Mouse (Mus musculus): ENCODE data around the gene Mettl1. TPM values are rescaled to one million over a fixed set of nuclear protein-coding genes. Genes with fewer than 3 reads are reported as not detected.

The Mettl1 gene
- polyA plus RNA-seq, 1 experiment from 2014 or later: 54.8 TPM

GRCm38 (mm10) chr10:127030336-127031296, 10.6 kb upstream of the Mettl1 start, which contains the start of gene Tsfm:
Gene Tsfm (minus strand): TSS chr10:127030840.
- 5% methylated on average over 56 of the region's 56 CpGs for WGBS
- H3K9me3 ChIP-seq: no peaks in the 10 kb centered on the region
- H3K27me3 ChIP-seq (ENCODE audit: insufficient read depth, poor library complexity, severe bottlenecking): no peaks in the 10 kb centered on the region
- peak within 1 kb of the TSS; percentile 96 for H3K27ac ChIP-seq
- H3K4me3 ChIP-seq: peak within 1 kb of the TSS; percentile 78
- 0 out of 2 replicates have a peak, but pooled peaks cover 3% of the 10 kb centered on the region for H3K4me1 ChIP-seq
- peaks cover 38% of the 10 kb centered on the region for H3K36me3 ChIP-seq
- DNase-seq (ENCODE audit: low spot score): peak; percentile 93

- 0 out of 2 replicates have a peak, but pooled peaks cover 12% of the 10 kb centered on the region for H3K27me3 ChIP-seq (ENCODE audit: insufficient read depth, poor library complexity, severe bottlenecking)
- H3K36me3 ChIP-seq: peaks cover 11% of the 10 kb centered on the region
- H3K27ac ChIP-seq: no peak overlapping the region
- WGBS: 64% methylated on average over 8 of the region's 8 CpGs
- H3K9me3 ChIP-seq: no peaks in the 10 kb centered on the region
- no peak for DNase-seq (ENCODE audit: low spot score)
- H3K4me3 ChIP-seq: no peak overlapping the region
- H3K4me1 ChIP-seq: 0 out of 2 replicates have a peak, but pooled peaks cover 3% of the 10 kb centered on the region
These were observed 7.9 kb upstream of the Mettl1 start for GRCm38 (mm10) chr10:127033301-127033741.

- 78% methylated on average over 12 of the region's 12 CpGs for WGBS
- DNase-seq (ENCODE audit: low spot score): no peak
- H3K27me3 ChIP-seq (ENCODE audit: insufficient read depth, poor library complexity, severe bottlenecking): peaks cover 34% of the 10 kb centered on the region
- peaks cover 7% of the 10 kb centered on the region for H3K4me1 ChIP-seq
- no peaks in the 10 kb centered on the region for H3K9me3 ChIP-seq
- no peak overlapping the region for H3K4me3 ChIP-seq
- H3K36me3 ChIP-seq: no peaks in the 10 kb centered on the region
- no peak overlapping the region for H3K27ac ChIP-seq
These were observed 4.9 kb upstream of the Mettl1 start for GRCm38 (mm10) chr10:127036273-127036672.

GRCm38 (mm10) chr10:127037641-127038040, 3.6 kb upstream of the Mettl1 start:
- Histone ChIP-seq H3K36me3 (no peaks in the 10 kb centered on the region), H3K27ac (no peak overlapping the region), H3K4me1 (peaks cover 19% of the 10 kb centered on the region), H3K27me3 (ENCODE audit: insufficient read depth, poor library complexity, severe bottlenecking) (peaks cover 35% of the 10 kb centered on the region), H3K4me3 (no peak overlapping the region), H3K9me3 (no peaks in the 10 kb centered on the region)
- DNase-seq (ENCODE audit: low spot score): no peak
- 71% methylated on average over 12 of the region's 12 CpGs for WGBS

- DNase-seq (ENCODE audit: low spot score): no peak
These were observed 522 bp upstream of the Mettl1 start for GRCm38 (mm10) chr10:127040569-127041214.

GRCm38 (mm10) chr10:127041774-127042338, 642 bp downstream of the Mettl1 start:
- WGBS: under 1% methylated on average over 44 of the region's 44 CpGs
- DNase-seq (ENCODE audit: low spot score): peak; percentile 96
- Histone ChIP-seq H3K27me3 (ENCODE audit: insufficient read depth, poor library complexity, severe bottlenecking) (peaks cover 37% of the 10 kb centered on the region), H3K9me3 (no peaks in the 10 kb centered on the region), H3K36me3 (peaks cover 29% of the 10 kb centered on the region), H3K4me3 (peak overlapping the region; percentile 98), H3K27ac (peak overlapping the region; percentile 97), H3K4me1 (peaks cover 25% of the 10 kb centered on the region)

More at GRCm38 (mm10) chr10:127040569-127041214, 522 bp upstream of the Mettl1 start:
- H3K4me3 ChIP-seq: peak overlapping the region; percentile 98
- H3K9me3 ChIP-seq: no peaks in the 10 kb centered on the region
- H3K36me3 ChIP-seq: peaks cover 23% of the 10 kb centered on the region
- H3K4me1 ChIP-seq: peaks cover 25% of the 10 kb centered on the region
- peak overlapping the region; percentile 97 for H3K27ac ChIP-seq
- peaks cover 35% of the 10 kb centered on the region for H3K27me3 ChIP-seq (ENCODE audit: insufficient read depth, poor library complexity, severe bottlenecking)
- 2% methylated on average over 20 of the region's 20 CpGs for WGBS

- H3K36me3 ChIP-seq: peaks cover 33% of the 10 kb centered on the region
- 22% methylated on average over 5 of the region's 5 CpGs for WGBS
- peaks cover 25% of the 10 kb centered on the region for H3K4me1 ChIP-seq
These were observed 1.4 kb downstream of the Mettl1 start for GRCm38 (mm10) chr10:127042468-127043115.

GRCm38 (mm10) chr10:127043187-127043586, 2.0 kb downstream of the Mettl1 start:
- Histone ChIP-seq H3K36me3 (peaks cover 33% of the 10 kb centered on the region), H3K9me3 (no peaks in the 10 kb centered on the region), H3K4me3 (peak overlapping the region; percentile 98; the same call in 1 of the 2 replicates), H3K4me1 (peaks cover 27% of the 10 kb centered on the region), H3K27me3 (ENCODE audit: insufficient read depth, poor library complexity, severe bottlenecking) (peaks cover 44% of the 10 kb centered on the region), H3K27ac (no peak overlapping the region; the same call in 1 of the 2 replicates)
- 95% methylated on average over 6 of the region's 6 CpGs for WGBS
- DNase-seq (ENCODE audit: low spot score): no peak

More at GRCm38 (mm10) chr10:127042468-127043115, 1.4 kb downstream of the Mettl1 start:
- Histone ChIP-seq H3K4me3 (peak overlapping the region; percentile 98), H3K27ac (peak overlapping the region; percentile 97), H3K27me3 (ENCODE audit: insufficient read depth, poor library complexity, severe bottlenecking) (peaks cover 44% of the 10 kb centered on the region), H3K9me3 (no peaks in the 10 kb centered on the region)
- no peak for DNase-seq (ENCODE audit: low spot score)

GRCm38 (mm10) chr10:127047954-127048353, 6.7 kb downstream of the Mettl1 start, which contains the start of gene Cyp27b1:
Gene Cyp27b1 (plus strand): TSS chr10:127048250.
- Histone ChIP-seq H3K9me3 (no peaks in the 10 kb centered on the region), H3K4me1 (peaks cover 35% of the 10 kb centered on the region), H3K4me3 (peak within 1 kb of the TSS; percentile 41), H3K27me3 (ENCODE audit: insufficient read depth, poor library complexity, severe bottlenecking) (peaks cover 67% of the 10 kb centered on the region), H3K27ac (no peak within 1 kb of the TSS), H3K36me3 (peaks cover 33% of the 10 kb centered on the region)
- 34% methylated on average over 5 of the region's 5 CpGs for WGBS
- DNase-seq (ENCODE audit: low spot score): no peak

GRCm38 (mm10) chr10:127048608-127049394, 7.6 kb downstream of the Mettl1 start:
- WGBS: 5% methylated on average over 35 of the region's 35 CpGs
- Histone ChIP-seq H3K27ac (no peak overlapping the region), H3K9me3 (no peaks in the 10 kb centered on the region), H3K4me1 (peaks cover 32% of the 10 kb centered on the region), H3K27me3 (ENCODE audit: insufficient read depth, poor library complexity, severe bottlenecking) (peaks cover 72% of the 10 kb centered on the region), H3K4me3 (peak overlapping the region; percentile 41), H3K36me3 (peaks cover 26% of the 10 kb centered on the region)
- no peak for DNase-seq (ENCODE audit: low spot score)

GRCm38 (mm10) chr10:127049395-127050118, 8.3 kb downstream of the Mettl1 start:
- no peak for DNase-seq (ENCODE audit: low spot score)

More at GRCm38 (mm10) chr10:127049395-127050118, 8.3 kb downstream of the Mettl1 start:
- no peak overlapping the region for H3K27ac ChIP-seq
- peaks cover 19% of the 10 kb centered on the region for H3K36me3 ChIP-seq
- H3K27me3 ChIP-seq (ENCODE audit: insufficient read depth, poor library complexity, severe bottlenecking): peaks cover 80% of the 10 kb centered on the region
- H3K4me1 ChIP-seq: peaks cover 32% of the 10 kb centered on the region
- 3% methylated on average over 29 of the region's 29 CpGs for WGBS
- H3K9me3 ChIP-seq: no peaks in the 10 kb centered on the region
- H3K4me3 ChIP-seq: peak overlapping the region; percentile 41
